Mouse (Mus musculus): ENCODE results near the gene Agtrap. TPM values are rescaled to one million over a fixed set of nuclear protein-coding genes. Genes with fewer than 3 reads are reported as not detected.

The Agtrap gene
- polyA plus RNA-seq (2015; fragmentation: Nextera tagmentation; extraction: Ambion mirVana), result 15.4 and 17.6 TPM in 2 replicates

DNA sequence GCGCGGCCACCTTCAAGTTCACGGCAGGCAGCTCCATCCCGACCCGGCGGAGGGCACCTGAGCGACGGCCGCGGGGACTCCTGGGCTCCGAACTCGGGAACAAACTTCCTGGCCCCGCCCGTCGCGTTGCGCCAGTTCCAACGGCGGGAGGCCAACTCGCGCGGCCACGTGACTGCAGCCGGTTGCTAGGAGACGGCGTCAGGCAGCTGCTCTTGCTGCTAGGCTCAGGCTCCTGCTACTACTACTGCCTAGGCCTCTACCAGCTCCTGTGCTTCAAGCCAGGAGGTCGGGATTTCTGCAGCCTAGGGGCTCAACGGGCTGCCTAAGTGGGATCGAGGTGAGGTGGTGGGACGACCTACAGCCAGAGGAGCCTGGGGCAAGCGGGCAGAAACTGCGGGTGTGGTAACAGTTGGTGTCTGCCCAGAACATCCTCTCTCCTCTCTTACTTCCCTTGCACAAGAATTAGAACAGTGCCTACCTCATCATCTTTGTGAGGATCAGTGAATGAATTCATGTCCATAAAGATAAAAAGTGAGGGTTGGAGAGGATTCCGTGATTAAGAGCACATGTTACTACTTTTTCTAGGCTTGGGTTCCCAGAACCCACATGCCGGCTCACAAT is at the start of gene Agtrap:
TSS of gene Agtrap (minus strand) at position 125 of the 621 bp plus-strand sequence.
- 6% methylated on average over 34 of the region's 34 CpGs for WGBS
- H3K36me3 ChIP-seq, result no peaks in the 10 kb centered on the region; the same call in 1 of the 2 replicates

DNA sequence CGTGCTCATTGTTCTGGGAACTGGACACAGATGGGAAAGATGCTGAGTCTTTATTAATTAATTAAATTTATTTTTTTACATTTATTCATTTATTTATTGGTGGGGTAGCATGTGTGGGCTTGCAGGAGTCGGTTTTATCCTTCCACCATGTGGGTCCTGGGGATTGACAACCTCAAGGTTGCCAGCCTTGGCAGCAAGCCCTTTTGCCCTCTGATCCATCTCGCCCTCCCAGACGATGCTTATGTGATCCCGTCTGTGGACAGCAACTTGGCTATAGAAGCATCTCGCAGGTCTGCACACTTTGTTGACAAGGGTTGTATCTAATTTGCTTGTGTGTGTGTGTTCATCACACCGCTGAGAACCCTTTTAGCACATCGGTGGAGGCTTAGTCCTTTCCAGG is 49.7 kb upstream of the Agtrap start:
- Histone ChIP-seq H3K27me3 (replicated peaks) (peaks cover 52% of the 10 kb centered on the region), H3K9ac (no peak overlapping the region), H3K4me1 (peaks cover 11% of the 10 kb centered on the region; the same call in 1 of the 2 replicates), H3K9me3 (no peaks in the 10 kb centered on the region), H3K27ac (replicated peaks) (no peak overlapping the region), H3K36me3 (no peaks in the 10 kb centered on the region), H3K4me2 (no peak overlapping the region), H3K4me3 (no peak overlapping the region)
- ATAC-seq (ENCODE audit: extremely low read depth, insufficient number of reproducible peaks, low FRiP score, low TSS enrichment), result no peak
- 58% methylated on average over 8 of the region's 8 CpGs for WGBS

More for the DNA sequence above, at the start of gene Agtrap:
- Histone ChIP-seq H3K4me2 (peak within 1 kb of the TSS; percentile 81), H3K9me3 (no peaks in the 10 kb centered on the region), H3K4me1 (peaks cover 45% of the 10 kb centered on the region), H3K27me3 (replicated peaks) (no peaks in the 10 kb centered on the region), H3K4me3 (peak within 1 kb of the TSS; percentile 80), H3K9ac (peak within 1 kb of the TSS; percentile 93), H3K27ac (replicated peaks) (peak within 1 kb of the TSS; percentile 77)
- peak; percentile 88 for ATAC-seq (ENCODE audit: extremely low read depth, insufficient number of reproducible peaks, low FRiP score, low TSS enrichment)

DNA sequence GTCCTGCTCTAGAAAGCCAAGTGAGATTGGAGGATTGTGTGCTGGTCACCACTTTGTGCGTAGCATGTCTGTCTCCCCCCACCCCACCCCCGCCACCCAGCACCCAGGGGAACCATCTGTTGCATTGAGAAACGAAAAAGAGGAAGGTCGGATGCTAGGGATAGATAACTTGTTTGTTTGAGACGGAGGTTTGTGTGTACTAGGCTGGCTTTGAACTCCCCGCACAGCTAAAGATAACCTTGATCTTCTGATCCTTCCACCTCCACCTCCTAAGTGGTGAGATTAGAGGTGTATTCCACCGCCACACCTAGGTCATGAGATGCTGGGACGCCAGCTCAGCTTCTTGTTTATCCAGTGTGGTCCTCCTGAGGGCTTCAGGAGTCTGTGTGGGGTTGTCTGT is 47.2 kb upstream of the Agtrap start:
- no peak overlapping the region for H3K4me3 ChIP-seq
- no peaks in the 10 kb centered on the region for H3K36me3 ChIP-seq
- 62% methylated on average over 8 of the region's 8 CpGs for WGBS
- no peaks in the 10 kb centered on the region for H3K9me3 ChIP-seq
- H3K9ac ChIP-seq, result no peak overlapping the region
- H3K4me1 ChIP-seq, result peaks cover 22% of the 10 kb centered on the region
- no peak overlapping the region for H3K4me2 ChIP-seq
- peaks cover 77% of the 10 kb centered on the region for H3K27me3 ChIP-seq (replicated peaks)
- no peak for ATAC-seq (ENCODE audit: extremely low read depth, insufficient number of reproducible peaks, low FRiP score, low TSS enrichment)
- no peak overlapping the region for H3K27ac ChIP-seq (replicated peaks)

DNA sequence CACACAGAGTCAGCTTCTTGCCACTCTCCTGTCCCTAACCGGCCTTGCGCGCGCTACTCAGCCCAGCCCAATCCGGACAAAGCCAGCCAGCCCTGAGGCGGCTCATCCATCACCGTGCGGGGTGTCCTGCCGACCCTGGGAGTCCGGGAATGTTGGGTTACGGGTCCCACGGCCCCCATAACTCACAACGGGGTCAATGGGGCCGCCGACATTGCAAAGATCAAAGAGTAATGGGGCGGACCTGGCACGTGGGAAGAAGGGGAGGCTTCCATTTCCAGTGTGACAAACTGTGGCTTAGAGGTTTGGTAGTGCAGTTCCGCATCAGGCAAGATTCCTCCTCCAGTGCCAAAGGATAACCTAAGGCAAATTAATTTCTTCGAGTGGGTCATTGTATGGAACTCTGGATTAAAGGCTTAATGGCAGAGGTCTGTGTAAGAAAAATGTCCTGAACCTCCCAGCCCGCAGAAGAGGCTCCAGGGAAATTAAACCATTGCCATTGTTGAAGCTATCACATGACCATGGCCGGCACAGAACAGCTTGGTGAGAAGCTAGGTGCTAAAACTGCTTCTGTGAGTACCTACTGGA is 43.8 kb upstream of the Agtrap start:
- Histone ChIP-seq H3K27ac (replicated peaks) (no peak overlapping the region), H3K9ac (no peak overlapping the region; the same call in 1 of the 2 replicates), H3K9me3 (no peaks in the 10 kb centered on the region), H3K4me2 (peak overlapping the region; percentile 96), H3K4me3 (peak overlapping the region; percentile 63), H3K4me1 (peaks cover 16% of the 10 kb centered on the region), H3K27me3 (replicated peaks) (peaks cover 83% of the 10 kb centered on the region), H3K36me3 (no peaks in the 10 kb centered on the region)
- ATAC-seq (ENCODE audit: extremely low read depth, insufficient number of reproducible peaks, low FRiP score, low TSS enrichment), result no peak
- WGBS, result 2% methylated on average over 21 of the region's 21 CpGs

DNA sequence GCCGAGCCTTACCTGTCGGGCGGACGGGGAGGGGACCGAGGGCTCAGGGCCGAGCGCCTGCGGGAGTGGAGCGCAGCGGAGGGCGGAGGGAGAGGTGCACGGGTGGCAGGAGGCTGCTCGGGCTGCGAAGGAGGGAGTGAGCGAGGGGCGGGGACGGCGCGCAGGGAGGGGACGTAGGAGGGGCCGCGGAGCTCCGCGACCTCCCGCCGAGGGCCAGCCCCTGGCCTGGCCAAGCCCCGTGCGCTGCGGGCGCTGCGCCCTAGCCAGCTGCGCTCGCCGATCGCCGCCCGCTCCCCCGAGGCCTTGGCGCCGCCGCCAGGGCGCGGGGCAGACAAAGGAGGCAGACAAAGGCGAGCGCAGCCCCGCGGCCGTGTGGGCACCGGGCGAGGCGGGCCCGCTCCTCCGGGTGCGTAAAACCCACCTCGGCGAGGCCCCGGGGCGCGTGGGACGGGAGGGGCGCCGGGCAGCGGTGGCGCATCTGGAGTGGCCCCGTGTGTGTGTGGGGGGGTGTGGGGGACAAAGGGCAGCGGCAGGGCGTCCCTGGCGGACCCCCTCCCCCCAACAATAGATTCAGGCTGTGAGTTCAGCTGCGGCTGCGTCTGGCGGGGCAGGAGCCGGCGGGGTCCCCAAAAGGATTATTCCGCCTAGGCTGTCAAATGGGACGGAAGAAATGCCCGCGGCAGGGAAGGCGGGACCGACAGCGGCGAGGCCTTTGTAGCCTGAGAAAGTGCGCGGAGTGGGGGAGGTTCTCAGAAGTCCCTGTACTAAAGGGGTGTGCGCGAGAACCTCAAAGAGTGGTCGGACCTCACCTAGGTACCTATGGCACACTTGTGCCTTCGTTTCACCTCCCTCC is 43.0 kb upstream of the Agtrap start, which contains the start of gene Draxin:
TSS of gene Draxin (minus strand) at position 138 of the 853 bp plus-strand sequence.
- WGBS, result under 1% methylated on average over 80 of the region's 87 CpGs
- ATAC-seq (ENCODE audit: extremely low read depth, insufficient number of reproducible peaks, low FRiP score, low TSS enrichment), result 0 out of 2 replicates have a peak, but pooled peaks have one; percentile 38
- peak within 1 kb of the TSS; percentile 96 for H3K4me2 ChIP-seq
- H3K9ac ChIP-seq, result peak within 1 kb of the TSS; percentile 77
- H3K4me3 ChIP-seq, result peak within 1 kb of the TSS; percentile 63
- peaks cover 16% of the 10 kb centered on the region for H3K4me1 ChIP-seq
- peaks cover 91% of the 10 kb centered on the region for H3K27me3 ChIP-seq (replicated peaks)
- H3K9me3 ChIP-seq, result no peaks in the 10 kb centered on the region
- no peak within 1 kb of the TSS for H3K27ac ChIP-seq (replicated peaks)
- H3K36me3 ChIP-seq, result no peaks in the 10 kb centered on the region

DNA sequence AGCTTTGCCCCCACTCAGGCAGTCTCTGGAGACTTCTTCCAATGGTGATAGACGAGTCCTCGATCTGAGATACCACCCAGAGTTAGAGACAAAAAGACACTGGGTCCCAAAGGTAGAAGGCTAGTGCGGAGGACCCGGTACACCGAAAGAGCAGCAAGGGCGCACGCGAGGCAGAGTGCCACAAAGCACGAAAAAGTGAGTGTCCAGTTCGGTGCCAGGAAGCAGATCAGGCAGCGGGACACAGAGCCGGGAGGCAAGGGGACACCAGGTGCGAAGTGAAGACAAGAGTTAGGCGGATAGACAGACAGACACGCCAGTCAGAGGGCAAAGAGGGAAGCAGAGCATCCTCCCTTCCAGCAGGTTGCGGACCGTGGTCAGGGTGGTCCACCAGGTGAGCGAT is 42.3 kb upstream of the Agtrap start, which contains the start of gene Mad2l2:
TSS of gene Mad2l2 (plus strand) at position 252 of the 400 bp plus-strand sequence.
- Histone ChIP-seq H3K36me3 (no peaks in the 10 kb centered on the region), H3K4me2 (peak within 1 kb of the TSS; percentile 96), H3K27ac (replicated peaks) (no peak within 1 kb of the TSS), H3K4me1 (peaks cover 16% of the 10 kb centered on the region), H3K9ac (peak within 1 kb of the TSS; percentile 77), H3K27me3 (replicated peaks) (peaks cover 95% of the 10 kb centered on the region), H3K4me3 (peak within 1 kb of the TSS; percentile 63), H3K9me3 (no peaks in the 10 kb centered on the region)
- ATAC-seq (ENCODE audit: extremely low read depth, insufficient number of reproducible peaks, low FRiP score, low TSS enrichment), result no peak
- WGBS, result under 1% methylated on average over 18 of the region's 18 CpGs

DNA sequence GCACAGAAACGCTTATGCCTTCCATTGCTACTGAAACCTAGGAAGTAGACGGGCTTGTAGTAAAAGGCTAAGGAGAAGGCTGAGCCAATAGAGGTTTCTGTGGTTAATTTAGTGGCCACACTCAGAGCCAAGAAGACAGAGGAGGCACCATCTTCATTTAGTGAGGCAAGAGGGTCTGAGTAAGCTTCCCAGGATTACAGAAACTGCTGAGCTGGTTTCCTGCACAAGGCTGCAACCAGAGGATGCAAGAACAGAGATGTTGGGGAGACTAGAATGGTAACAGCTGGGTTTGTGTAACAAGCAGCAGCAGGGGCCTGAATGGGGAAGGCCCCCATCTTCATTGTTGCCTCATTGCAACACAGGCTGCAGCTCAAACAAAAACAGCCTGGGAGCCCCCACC is 40.8 kb upstream of the Agtrap start:
- Histone ChIP-seq H3K27ac (replicated peaks) (no peak overlapping the region), H3K4me2 (no peak overlapping the region), H3K4me1 (peaks cover 16% of the 10 kb centered on the region), H3K4me3 (no peak overlapping the region), H3K9me3 (no peaks in the 10 kb centered on the region), H3K9ac (no peak overlapping the region), H3K27me3 (replicated peaks) (peaks cover 93% of the 10 kb centered on the region), H3K36me3 (no peaks in the 10 kb centered on the region)
- no peak for ATAC-seq (ENCODE audit: extremely low read depth, insufficient number of reproducible peaks, low FRiP score, low TSS enrichment)
- 70% methylated on average over 2 of the region's 2 CpGs for WGBS

DNA sequence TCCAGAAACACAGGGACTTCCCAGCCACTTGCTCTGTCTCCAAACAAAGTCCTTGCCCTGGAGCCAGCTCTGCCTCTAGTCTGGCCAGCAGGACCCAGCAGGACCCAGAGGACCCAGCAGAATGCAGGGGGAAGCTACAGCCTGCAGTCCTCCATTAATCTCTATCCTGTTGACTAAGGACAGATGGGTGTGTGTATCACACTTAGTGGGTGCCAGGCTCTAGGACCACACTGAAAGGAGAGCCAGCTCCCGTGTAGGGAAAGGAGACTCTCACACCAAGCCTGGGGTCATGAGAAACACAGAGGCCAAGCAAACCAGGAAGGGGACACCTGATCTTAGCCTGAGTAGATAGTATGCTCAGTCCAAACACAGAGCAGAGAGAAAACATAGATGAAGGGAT is 40.4 kb upstream of the Agtrap start:
- Histone ChIP-seq H3K27ac (replicated peaks) (no peak overlapping the region), H3K9me3 (no peaks in the 10 kb centered on the region), H3K36me3 (no peaks in the 10 kb centered on the region), H3K27me3 (replicated peaks) (peaks cover 95% of the 10 kb centered on the region), H3K4me3 (no peak overlapping the region), H3K4me2 (no peak overlapping the region), H3K9ac (no peak overlapping the region), H3K4me1 (peaks cover 16% of the 10 kb centered on the region)
- ATAC-seq (ENCODE audit: extremely low read depth, insufficient number of reproducible peaks, low FRiP score, low TSS enrichment), result no peak
- WGBS, result 53% methylated on average over 1 of the region's 1 CpGs

DNA sequence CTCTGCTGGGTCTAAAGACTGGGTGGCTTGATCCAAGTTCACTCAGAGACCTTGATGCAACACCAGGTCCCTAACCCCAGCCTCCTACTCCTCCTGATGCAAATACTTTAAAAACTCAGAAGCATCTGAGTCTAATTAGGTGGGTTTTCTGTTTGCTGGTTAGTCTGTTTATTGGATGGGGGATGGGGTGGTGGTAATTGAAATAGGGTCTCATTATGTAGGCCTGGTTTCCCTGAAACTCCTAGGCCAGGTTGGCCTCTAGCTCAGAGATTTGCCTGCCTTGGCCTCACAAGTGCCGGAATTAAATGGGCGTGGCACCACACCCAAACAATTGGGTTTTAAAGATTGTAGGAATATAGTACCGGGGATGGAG is 34.8 kb upstream of the Agtrap start:
- peaks cover 65% of the 10 kb centered on the region for H3K27me3 ChIP-seq (replicated peaks)

DNA sequence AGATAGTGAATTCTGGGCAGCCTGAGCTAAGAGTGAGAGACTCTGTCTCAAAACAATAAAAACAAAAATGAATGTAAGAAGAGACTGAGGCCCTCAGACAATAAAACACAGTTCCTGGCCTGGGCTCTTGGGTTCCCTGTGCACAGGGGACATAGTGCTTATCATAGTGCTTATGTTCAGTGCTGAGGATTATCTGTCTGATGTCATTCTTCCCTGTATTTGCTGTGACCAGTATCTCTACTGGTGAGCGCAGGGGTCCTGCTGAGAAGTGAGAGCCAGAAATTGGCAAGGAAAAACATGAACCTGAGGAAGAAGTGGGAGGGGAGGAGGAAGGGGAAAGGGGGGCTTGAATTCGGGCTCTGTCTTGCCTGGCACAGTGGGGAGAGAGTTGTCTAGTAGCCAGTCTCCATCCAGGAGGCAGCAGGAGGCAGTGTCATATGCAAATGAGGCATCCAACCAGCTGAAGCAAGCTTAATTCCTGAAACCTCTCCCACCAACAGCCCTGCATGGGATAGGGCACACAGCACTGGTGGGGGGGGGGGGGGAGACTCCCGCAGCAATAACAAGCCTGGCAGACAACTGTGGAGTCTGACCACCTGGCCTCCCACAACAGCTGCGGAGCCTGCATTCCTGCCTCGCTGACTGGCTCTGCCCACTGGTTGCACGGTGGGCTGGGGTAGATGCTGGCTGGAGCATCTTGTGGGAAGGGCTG is 34.3 kb upstream of the Agtrap start:
- H3K27ac ChIP-seq (replicated peaks), result no peak overlapping the region
- no peak overlapping the region for H3K4me3 ChIP-seq
- no peaks in the 10 kb centered on the region for H3K36me3 ChIP-seq
- peaks cover 3% of the 10 kb centered on the region; the same call in 1 of the 2 replicates for H3K9me3 ChIP-seq
- peaks cover 60% of the 10 kb centered on the region for H3K27me3 ChIP-seq (replicated peaks)
- H3K4me1 ChIP-seq, result no peaks in the 10 kb centered on the region
- no peak for ATAC-seq (ENCODE audit: extremely low read depth, insufficient number of reproducible peaks, low FRiP score, low TSS enrichment)
- no peak overlapping the region for H3K4me2 ChIP-seq
- no peak overlapping the region for H3K9ac ChIP-seq
- 13% methylated on average over 6 of the region's 6 CpGs for WGBS

More for the DNA sequence above, 34.8 kb upstream of the Agtrap start:
- Histone ChIP-seq H3K36me3 (no peaks in the 10 kb centered on the region), H3K4me3 (no peak overlapping the region), H3K4me1 (no peaks in the 10 kb centered on the region), H3K4me2 (no peak overlapping the region), H3K9me3 (no peaks in the 10 kb centered on the region), H3K9ac (no peak overlapping the region), H3K27ac (replicated peaks) (no peak overlapping the region)
- 78% methylated on average over 3 of the region's 3 CpGs for WGBS
- no peak for ATAC-seq (ENCODE audit: extremely low read depth, insufficient number of reproducible peaks, low FRiP score, low TSS enrichment)

DNA sequence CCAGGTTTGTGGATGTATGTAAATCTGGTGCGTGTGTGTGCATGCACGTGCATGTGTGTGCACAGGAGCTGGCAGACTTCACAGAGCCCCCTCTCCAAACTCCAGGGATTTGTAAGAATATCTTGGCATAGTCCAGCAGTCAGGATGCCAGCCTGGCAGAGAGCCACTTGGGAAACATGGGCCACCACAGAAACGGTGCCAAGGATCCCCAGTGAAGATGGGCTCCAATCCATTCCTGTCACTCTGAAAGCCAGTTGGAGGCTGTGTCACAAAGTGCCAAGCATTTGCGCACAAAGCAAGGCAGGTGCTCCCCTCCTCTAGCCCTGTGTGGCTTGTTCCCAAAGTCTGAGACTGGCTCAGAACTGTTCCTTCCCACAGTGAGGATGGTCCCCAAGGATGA is 33.5 kb upstream of the Agtrap start:
- H3K27ac ChIP-seq (replicated peaks), result no peak overlapping the region
- peaks cover 3% of the 10 kb centered on the region; the same call in 1 of the 2 replicates for H3K9me3 ChIP-seq
- H3K4me2 ChIP-seq, result no peak overlapping the region
- no peak for ATAC-seq (ENCODE audit: extremely low read depth, insufficient number of reproducible peaks, low FRiP score, low TSS enrichment)
- H3K27me3 ChIP-seq (replicated peaks), result peaks cover 52% of the 10 kb centered on the region
- no peaks in the 10 kb centered on the region for H3K36me3 ChIP-seq
- H3K9ac ChIP-seq, result no peak overlapping the region
- 75% methylated on average over 4 of the region's 4 CpGs for WGBS
- H3K4me3 ChIP-seq, result no peak overlapping the region
- no peaks in the 10 kb centered on the region for H3K4me1 ChIP-seq
